Mouse (Mus musculus) thymus, postnatal 14 days (tissue): ENCODE data around the gene D130040H23Rik.
"Not testable (repeated sequence)": the region's sequence is repeated elsewhere in the genome, so short reads cannot be mapped to it uniquely, and the experiment has no call there.

Experiments used
- DNase-seq: peaks from one replicate; pipeline ENCODE4 v3.0.0; 2021

The D130040H23Rik gene

DNA sequence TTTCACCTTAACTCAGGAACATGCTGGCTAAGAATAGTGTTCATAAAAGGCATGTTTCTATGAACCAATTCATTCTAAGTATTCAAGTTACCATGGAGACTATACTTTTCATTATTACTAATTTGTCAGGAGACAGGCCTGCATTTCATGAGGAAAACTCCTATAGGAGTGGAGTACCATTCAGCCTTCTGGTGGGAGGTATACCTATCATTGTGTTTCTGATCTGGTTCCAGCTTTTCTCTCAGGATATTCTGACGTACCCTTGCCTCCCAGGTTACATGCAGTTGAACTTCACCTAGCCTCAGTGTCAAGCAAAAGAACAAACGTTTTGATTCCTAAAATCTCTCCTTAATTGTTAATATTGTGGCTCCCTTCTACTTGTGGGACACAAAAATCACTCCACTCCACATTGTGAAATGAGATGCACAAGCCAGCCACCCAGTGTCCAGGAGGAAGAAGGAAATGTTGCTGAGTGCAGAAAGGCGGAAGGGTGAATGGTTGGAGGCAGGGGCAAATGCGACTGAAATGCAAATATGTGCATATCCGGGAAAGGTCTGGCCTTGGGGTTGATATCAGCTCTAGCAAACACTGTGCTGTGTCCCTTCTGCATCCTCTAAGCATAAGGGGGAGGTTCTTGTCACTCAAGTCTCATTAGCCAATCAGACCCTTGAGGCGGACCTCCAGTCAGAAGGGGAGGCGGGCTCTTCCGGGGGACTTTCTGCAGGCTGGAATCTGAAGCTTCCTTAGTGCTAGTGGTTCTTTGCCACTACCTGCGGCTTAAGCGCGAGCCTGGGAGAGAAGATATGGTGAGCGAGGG, at the start of gene D130040H23Rik:
Gene D130040H23Rik, plus strand, starts transcription at position 695 of the 817 bp plus-strand sequence.
- peak; percentile 81 for DNase-seq

DNA sequence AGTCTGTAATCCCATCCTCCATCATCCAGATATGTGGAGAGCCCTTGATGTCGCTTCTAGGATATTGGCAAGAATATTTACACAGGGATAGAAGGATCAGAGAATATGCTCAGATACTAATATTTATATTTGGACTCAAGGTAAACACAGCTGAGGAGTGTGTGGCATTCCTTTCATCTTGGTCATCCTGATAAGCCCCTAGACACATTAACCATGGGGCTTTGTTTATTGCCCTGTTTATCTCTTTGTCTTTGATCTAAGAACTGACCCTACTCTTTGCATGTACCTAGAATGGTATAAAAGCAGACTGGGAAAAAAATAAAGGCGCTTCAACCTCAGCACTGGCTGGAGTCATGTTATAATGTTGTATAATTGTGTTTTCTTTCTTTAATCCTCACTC, 28.3 kb upstream of the D130040H23Rik start:
- DNase-seq: no peak

DNA sequence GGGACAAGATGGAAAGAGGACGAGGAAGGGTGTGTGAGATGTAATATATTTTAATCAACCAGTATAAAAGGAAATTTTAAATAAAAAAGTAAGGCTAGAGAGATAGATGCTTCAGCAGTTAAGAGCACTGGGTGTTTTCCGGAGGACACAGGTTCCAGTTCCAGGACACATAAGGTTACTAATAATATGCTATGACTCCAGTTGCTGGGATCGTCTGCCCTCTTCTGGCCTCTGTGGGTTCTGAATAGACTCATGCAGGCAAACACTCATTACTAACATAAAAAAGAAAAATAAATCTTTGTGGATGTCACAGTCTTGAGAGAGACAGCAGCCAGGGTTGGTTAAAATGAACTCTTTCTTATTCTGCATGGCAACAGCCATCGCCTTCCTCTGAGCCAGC, 2.4 kb upstream of the D130040H23Rik start:
- no peak for DNase-seq

DNA sequence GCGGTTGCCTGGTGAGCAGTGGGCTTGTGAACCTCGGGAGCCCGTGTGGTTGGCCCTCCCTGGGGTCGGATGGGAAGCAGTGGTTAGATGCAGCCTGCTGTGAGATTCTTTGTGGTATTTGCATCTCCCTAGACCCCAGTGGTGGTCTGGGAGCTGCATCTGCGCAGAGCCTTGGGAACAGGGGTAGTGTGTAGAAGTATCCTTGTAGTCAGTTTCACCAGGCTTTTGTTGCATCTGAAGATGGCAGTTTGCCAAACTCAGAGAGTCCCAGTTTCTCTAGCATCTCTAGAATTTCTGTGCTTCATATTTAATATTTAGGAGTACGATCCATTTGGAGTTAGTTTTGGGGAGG, 299 bp downstream of the D130040H23Rik start:
- DNase-seq: no peak

DNA sequence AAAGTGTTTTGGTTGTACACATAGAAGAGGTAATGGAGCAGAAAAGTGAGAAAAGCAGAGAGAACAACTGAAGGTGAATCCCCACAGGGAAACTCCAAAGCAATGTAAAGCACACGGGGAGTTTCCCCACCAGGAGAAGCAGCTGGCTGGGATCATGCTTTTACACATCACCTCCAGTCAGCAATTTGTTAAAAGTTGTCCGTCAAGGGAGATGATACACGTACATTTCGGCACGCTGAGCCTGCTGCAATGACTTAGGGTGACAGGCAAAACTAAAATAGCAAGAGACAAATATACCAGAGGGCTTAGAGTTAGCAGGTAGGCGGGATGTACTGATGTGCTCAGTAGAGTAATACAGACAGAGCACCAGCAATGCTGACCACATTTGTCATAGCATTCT, 1.6 kb downstream of the D130040H23Rik start:
- DNase-seq: no peak

DNA sequence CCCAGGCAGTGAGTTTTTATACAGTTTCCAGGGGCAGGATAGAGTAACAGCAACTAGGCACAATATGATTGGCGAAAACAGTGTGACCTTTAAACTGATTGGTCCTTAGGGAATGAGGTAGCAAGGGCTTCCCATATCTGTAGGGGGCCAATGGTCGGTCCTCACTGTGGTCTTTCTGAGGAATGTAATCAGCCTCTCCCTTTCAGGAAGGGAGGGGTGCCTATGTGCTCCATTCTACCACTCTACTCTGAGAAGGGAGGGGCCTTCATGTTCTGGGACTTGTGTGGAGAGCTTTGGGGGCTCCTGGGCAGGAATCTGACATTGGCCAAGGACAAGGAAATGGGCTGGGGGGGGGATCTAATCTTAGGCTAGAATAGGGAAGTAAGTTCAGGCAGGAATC, 53.9 kb downstream of the D130040H23Rik start:
- DNase-seq: no peak

DNA sequence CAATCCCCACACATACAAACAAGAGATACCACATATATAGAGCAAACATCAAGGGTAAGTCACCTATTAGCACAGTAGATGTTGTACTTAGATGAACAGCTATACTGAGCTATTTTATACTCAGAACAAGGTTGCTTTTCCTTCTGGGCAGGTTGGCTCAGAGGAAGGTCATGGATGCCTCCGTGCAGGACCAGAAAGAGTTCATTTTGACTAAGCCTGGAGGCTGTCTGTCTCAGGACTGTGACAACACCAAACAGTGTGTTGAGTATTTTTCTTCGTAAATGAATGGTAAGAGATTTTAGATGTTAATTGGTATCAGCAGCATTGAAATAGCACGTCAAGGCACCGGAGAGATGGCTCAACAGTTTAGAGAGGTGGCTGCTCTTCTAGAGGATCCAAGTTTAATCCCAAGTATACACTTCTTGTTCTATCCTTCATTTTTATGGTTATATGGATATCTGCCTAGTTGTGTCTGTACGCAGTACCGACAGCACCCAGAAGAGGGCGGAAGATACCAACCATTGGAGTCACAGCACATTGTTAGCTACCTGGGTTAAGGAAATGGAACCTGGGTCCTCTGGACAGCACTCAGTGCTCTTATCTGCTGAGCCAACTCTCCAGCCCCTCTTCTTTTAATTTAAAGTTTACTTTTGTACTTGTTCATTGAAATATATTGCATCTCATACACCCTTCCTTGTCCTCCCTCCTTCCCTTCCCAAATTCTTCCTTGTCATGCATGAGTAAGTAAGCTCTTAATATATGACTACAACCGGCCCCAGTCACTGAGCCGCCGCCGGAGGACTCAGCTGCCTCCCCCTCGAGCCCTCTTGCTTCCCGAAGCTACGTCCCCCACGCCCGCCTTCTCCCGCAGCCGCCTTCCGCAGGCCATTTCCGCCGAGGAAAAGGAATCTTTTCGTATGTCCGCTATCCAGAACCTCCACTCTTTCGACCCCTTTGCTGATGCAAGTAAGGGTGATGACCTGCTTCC, 57.7 kb downstream of the D130040H23Rik start:
- peak; percentile 73 for DNase-seq

DNA sequence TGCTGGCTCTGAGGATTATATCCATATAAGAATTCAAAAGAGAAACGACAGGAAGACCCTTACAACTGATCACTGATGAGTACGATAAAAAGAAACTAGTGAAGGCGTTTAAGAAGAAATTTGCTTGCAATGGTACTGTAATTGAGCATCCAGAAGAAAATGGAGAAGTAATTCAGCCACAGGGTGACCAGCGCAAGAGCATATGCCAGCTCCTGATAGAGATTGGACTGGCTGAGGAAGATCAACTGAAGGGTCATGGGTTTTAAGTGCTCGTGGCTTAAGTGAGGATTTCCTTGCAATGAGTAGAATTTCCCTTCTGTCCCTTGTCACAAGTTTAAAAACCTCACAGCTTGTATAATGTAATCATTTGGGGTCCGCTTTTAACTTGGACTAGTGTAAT, 58.4 kb downstream of the D130040H23Rik start:
- not testable (repeated sequence) for DNase-seq
